Mouse (Mus musculus): Measurements from ENCODE around the gene Dhx15.

The Dhx15 gene

DNA sequence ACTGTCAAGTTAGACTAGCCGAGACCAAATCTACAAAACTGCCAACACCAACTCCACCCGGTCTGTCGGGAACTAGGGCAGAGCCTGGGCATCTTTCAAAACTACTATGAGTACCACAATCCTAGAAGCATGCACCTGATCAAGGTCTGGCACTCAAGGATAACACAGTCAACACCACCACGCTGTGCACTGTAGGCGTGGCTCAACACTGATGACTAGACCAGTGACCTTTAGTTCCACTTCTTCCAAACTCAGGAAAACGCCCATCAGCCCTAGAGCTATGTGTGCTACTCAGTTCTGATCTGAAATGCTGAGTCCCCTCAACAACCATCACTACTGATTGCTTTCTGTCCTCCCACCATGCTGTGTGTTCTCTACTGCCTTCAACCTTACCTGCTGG is 44.6 kb downstream of the Dhx15 start:
- DNase-seq (ENCODE audit: extremely low spot score): no peak

DNA sequence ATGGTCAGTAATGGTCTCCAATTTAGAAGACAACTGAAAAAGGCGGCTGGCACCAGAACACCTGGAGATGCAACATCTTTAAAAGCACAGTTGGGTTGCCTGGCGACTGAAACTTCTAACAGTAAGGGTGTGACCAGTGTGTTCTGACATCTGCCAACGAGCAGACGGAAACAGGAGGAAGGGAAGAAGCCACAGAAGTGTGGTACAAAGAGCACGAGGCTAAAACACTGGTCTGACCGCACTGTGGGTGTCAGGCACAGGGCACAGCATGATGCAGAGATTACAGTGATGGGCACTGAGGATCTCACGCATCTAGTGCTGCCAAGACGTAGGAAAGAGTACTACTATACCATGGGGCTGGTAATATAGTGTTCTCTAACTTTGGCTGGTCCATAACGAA is 48.4 kb downstream of the Dhx15 start:
- DNase-seq (ENCODE audit: extremely low spot score): no peak

DNA sequence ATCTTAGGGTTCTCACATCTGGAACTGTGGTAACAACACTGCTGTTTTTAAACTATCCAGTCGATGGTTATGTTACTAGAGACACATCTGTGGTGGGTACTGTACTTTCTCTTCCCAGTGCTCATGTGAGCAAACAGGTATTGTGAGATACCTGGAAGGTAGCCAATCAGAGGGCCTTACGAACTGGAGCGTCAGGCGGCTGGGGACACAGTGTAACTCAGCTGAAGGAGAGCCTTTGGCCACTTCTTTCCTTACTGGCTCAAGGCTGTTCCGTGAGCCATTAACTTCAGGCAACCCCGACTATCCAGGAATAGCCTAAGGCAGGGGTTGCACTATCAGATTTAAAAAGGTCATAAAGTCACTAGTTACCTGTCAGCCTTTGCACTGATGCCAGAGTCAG is 51.5 kb downstream of the Dhx15 start:
- DNase-seq (ENCODE audit: extremely low spot score): no peak

DNA sequence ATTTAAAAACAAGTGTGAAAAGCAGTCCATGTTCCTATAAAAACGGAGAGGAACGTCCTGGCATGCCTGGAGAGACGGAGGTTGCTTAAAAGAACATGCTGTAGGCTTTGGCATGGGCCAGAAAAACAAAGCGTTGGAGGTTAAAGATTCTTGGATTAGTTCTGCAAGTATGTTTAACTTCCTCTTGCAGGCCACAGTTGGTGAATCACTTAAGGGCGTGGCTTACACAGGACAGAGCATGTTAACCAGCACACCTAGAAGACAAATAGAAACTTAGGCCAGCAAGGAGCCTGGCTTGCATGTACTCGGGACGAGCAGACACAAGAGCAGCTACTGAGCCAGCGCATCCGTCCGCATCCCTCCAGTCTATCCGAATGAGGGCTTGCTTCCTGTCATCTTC is 52.2 kb downstream of the Dhx15 start:
- DNase-seq (ENCODE audit: extremely low spot score): no peak

DNA sequence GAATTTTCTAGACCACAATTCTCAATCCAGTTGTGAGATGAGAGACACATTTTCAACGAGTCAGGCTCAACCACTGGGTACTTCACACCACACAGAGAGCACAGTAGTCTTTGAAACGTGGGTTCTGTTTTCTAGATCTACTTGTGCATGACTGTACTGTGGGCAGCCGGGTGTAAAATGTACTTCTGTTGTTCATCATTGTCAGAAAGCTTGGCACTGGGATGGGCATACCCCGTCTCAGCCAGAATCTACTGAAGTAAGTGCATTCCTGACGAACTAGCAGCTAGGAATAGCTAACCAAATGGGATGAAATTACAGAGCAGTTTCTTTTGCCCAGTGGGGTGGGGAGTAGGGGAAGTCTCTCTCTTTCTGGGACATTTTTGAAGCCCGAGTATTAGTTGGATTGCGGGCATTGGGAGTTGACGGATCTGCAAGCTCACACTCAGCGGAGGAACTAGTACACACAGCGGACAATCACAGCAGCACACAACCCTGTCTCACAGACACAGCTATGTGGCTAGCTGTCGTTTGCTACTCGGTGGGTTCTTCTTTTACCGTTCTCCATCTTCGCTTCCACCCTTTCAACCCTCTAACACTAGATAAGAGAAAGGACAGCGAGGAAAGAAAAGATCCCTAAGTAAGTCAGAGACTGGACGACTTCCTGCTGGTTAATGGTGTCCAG is 54.7 kb downstream of the Dhx15 start:
- DNase-seq (ENCODE audit: extremely low spot score): no peak

DNA sequence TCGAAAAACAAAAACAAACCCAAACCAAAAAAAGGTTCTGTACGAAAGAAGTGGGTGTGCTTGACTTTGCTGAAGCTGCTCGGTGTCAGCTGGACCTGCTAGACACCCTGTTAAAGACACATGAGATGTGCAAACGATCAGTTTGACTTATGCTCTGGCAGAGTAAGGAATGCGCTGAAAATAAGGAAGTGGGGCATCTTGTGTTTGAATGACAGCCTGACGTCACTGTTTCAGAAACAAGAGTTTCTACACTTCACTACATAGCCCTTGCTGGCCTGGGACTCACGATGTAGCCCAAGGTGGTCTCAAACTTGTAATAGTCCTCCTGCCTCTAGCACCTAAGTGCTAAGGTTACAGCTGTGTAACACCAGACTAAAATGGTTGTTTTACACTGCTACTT is 57.5 kb downstream of the Dhx15 start:
- no peak for DNase-seq (ENCODE audit: extremely low spot score)

DNA sequence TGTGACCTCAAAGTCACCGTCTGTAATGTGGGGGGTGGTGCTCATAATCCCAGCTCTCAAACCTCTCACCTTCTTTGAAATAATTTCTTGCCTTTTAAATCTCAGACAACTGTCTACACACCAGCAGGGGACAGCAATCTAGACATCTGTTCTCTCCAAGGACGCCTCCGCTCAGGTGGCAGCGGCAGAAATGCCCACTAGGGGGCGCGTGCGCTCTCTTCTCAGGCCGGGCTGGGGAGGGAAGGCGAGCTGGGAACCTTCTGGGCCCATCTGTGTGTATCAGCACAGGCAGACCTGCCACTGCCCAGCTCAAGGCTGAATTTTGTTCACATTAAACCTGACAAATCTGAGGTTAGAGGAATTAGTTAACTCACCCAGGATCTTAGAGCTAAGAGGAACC is 58.2 kb downstream of the Dhx15 start:
- DNase-seq (ENCODE audit: extremely low spot score): peak; percentile 67

DNA sequence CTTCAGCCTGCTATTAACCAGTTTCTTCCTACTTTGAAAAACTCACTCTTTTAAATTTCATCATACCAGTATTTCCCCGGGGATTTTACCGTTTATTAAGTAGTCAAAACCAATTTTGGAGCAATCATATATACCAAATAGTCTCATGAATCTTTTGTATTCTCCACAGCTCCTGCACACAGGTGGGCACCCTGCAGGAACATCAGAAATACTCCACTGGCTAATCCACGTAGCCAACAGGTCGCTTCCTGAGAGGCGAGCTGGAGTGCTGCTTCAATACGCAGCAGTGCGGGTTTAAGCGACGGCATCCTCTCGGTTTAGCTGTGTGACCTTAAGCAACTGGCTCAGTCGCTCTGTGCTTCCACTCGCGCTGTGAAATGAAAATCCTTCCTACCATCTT is 58.9 kb downstream of the Dhx15 start:
- DNase-seq (ENCODE audit: extremely low spot score): no peak

DNA sequence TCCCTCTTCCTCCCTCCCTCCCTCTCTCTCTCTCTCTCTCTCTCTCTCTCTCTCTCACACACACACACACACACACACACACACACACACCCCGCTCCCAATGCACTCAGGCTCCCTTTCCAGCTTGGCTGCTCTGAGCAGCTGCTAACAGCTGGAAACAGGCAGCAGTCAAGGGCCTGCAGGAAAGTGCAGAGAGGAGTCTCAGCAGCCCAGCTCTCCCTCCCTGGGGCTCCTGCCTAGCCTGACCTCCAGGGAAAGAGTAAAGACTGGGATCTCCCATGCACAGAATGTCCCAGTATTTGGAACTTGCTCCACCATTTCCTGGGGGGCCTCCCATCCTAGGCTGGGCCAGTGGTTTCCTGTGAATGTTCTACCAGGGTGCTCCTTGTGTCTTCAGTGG is 59.8 kb downstream of the Dhx15 start:
- no peak for DNase-seq (ENCODE audit: extremely low spot score)

DNA sequence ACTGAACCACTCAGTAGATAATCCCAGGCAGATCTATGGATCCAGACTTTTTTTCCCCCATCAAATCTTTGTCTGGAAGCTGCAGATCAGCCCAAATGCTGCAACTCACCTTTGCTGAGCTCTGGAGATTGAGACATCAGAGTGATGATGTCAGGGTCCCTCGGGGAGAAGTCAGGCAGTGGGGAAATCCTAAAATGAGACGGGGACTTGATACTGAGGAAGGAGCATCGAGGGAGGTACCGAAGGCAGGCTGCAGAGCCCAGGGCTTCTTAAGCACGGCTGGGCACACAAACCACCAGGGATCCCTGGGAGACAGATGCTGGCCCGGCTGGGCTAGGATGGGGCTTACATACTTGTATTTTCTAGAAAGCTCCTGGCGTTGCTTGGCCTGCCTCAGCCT is 64.1 kb downstream of the Dhx15 start:
- no peak for DNase-seq (ENCODE audit: extremely low spot score)

DNA sequence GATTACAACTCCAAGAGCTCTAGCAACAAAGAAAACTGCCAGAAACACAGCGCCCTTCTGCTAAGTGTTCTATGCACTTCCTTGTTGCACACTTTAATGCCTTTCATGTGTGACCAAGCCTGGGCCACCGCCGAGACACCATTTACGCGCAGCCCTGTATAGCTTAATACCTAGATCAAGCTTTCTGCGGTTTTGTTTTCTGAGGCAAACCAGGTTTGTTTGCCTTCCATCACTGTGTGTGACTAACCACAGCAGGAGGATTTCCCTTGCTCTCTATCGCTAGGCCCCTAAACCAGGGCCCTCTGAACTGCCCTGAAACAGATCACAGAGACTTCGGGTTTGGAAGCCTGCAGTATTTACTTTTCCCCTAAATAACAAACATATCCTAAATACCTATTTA is 64.5 kb downstream of the Dhx15 start:
- no peak for DNase-seq (ENCODE audit: extremely low spot score)

DNA sequence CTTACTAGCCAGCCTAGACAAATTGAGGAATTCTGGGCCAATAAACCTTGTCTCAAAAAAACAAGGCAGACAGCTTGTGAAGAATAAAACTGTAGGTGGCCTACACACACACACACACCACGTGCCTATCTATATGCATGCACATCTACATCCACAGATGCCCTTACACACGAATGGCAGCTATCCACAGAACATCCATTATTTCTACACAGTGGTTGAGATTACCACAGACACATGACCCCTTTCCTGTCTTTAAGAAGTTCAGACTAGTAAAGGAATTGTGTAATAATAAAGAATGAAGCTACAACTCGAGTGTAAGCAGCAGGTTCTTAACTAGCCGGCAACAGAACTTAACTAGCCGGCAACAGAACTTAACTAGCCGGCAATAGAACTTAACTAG is 68.2 kb downstream of the Dhx15 start:
- no peak for DNase-seq (ENCODE audit: extremely low spot score)

DNA sequence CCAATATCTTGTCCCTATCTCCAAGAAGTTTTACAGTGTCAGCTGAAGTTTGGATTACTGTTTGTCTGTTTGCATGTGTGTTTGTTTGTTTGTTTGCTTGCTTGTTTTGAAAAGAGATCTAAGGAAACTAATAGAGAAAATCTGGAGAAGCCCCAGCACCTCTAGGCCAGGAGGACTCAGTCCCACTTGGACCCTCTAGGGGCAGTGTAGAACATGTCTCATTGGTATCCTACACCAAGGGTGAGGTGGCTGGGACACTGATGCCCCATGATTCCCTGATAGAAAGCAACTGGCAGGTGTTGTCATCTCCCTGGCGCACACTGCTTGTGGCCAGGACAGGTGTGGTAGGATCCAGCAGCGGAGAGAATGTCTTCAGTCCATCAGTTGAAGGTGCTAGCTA is 70.5 kb downstream of the Dhx15 start:
- DNase-seq (ENCODE audit: extremely low spot score): no peak

DNA sequence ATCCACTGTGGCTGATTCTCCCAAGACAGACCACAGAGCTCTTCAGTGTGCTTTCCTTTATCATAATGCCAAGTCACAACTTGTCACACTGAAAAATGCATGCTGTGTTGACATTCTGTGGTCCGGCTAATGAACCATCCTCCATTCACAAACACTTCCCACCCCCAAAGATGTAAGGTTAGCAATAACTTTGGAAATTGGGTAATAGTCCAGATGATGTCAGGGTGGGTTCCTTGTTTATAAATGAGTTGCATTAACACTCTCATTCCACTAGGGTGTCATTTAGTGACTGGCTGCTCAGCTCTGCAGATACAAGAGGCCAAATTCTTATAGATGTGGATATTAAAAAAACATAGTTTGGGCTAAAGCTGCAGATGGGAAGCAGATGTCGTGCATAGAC is 71.1 kb downstream of the Dhx15 start:
- DNase-seq (ENCODE audit: extremely low spot score): no peak

DNA sequence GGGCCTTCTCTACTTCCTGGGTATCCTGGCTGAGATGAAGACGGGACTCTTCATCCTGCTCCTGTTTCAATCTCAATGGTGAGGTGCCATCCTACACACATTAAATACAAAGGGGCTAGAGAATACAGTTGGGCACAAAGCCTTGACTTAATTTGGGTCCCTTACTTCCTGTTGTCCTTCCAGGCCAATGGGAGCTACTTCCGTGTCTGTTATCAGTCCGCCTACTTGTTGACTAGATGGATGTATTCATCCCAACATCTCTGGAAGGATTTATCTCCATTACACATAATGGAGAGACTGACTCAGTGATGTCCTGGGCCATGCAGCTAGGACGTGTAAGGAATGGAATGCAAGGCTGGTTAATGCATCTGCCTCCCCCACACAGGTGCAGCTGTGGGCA is 72.5 kb downstream of the Dhx15 start:
- no peak for DNase-seq (ENCODE audit: extremely low spot score)

DNA sequence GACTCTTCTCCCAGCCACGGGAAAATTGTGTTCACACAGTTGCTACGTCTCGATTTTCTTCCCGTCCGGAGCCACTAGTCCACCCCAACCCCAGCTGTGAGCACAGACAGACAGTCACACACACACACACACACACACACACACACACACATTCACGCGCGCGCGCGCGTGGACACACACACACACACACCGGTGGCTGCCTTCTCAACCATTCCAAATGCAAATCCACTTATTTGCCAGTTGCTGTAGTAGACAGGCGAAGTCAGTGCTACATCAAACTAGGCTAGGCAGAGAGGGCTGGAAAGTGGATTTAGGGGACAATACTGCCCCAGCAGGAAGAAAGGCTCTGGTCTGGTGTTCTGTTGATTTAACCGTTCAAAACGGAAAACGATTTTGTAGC is 73.9 kb downstream of the Dhx15 start:
- DNase-seq (ENCODE audit: extremely low spot score): no peak

DNA sequence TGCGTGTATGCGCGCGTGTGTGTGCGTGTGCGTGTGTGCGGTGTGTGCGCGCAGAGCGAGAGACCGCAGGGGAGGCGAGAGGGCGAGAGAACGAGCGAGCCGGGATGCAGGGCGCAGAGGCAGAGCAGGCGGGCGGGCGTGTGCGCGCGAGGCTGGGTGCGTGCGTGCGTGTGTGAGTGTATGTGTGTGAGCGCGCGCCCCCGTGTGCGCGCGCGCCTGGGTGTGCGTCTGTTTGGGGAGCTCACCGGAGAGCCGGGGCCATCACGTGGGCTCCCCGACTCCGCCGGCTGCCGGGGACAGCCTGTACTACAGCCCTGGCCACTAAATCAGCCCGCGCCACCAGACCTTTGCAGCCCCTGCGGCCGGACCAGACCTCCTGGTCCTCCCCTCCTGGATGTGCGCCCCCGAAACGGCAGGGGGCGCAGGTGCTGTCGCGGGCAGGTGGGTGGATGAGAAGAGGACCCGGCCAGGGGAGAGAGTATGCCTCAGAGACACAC is 74.4 kb downstream of the Dhx15 start:
- peak; percentile 84 for DNase-seq (ENCODE audit: extremely low spot score)

DNA sequence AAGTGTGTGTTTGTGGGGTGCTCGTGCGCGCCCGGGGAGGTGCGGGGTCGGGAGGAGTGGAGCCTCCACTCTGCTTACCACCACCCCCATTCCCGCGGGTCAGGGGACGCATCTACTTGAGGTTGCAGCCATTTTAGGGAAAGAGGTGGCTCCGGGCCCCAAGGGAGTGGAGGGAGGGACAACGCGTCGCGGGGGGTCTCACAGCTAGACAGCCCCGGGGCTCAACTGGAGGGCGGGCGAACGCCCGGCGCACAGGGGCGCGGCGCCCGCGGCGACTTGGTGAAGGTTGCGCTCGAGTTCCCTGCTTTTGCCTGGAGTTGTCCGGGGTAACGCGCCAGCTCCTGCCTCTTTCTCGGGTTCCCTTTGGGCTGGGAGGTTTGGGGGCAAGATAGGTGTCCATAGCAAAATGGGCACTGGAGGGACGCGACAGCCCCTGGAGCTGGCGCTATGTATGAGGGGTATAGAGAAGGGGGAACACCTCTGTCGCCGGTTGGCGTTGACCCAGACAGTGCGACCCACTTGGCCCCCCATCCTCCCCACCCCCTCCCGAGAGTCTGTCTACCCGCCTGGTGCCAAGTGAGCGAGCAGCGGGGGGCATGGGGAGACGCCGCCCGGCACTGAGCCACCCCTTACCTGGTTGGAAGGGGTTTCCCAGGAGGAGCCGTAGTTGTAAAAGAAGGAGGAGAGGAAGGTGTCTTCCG is 75.4 kb downstream of the Dhx15 start:
- DNase-seq (ENCODE audit: extremely low spot score): peak; percentile 35

DNA sequence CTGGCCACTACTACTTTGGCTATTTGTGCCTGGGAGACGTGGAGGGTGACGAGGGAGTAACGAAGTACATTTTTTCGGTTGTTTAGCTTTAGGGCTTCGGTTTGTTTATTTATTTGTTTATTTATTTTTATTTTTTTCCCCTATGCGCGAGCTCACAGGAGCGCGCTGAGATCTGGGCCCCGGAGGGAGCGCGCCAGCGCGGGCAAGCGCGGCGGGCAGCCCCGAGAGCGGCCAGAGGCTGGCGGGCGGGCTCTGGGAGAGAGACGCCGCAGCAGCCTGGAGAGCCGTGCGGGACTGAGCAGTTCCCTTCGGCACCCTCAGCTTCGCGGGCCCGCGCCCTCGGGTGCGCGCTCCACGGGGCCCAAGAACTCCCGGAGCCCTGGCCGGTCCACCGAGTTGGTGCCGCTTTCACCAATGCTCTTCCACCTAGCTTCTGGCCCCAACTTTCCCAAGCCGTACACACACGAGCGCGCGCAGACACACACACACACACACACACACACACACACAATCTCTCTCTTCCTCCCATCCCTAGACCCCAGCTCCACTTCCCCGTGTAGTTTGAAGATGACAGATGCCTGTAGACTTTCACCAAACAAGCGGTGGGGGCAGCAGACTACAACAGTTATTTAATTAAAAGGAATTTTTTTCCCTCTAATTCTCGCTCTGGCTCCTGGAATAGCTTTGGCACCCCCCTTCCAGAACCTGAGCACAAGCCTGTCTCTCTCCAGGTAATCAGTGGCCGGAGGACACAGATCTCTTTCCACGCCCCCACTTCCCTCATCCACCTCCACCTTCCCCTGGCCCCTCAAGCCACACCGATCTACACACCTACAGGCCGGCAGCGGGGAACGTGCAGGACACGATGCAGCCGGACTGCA is 76.2 kb downstream of the Dhx15 start:
- peak; percentile 37 for DNase-seq (ENCODE audit: extremely low spot score)

DNA sequence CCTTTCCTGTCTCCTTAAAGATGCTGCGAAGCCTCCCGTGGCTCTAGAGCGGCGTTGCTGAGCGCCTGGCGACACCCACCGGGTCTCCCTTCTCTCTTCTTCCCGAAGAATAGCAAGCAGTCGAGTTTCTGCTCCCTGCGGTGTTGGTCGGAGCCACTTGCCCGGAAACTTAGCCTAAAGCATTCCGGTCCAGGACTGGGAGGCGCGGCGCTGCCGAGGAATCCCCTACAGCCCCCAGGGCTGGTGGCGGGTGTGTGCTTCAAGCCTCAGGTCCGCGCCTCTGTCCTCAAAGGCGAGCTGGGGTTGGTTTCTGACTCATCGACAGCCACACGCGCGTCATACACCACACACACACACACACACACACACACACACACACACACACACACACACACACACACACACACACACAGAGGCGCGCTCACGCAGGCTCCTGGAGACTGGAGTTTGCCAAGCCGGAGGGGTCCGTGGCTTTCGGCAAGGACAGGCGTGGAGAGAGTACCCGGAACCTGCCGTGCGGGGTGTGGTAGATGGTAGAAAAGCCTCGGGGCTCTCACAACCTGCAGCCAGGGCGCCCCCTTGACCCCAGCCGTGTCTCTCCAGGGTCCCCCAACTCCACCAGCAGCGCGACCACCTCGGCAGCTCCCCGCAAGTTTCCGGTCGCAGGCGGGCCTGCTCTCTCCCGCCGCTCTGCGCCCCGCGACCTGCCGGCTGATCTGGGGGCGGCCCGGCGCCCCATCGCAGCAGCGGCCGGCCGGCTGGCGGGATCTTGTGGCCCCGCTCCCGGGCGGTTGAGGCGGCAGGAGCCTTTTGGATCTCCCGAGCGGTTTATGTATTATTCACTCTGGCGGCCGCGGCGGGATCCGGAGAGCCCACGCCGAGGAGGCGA is 77.1 kb downstream of the Dhx15 start:
- peak; percentile 69 for DNase-seq (ENCODE audit: extremely low spot score)

DNA sequence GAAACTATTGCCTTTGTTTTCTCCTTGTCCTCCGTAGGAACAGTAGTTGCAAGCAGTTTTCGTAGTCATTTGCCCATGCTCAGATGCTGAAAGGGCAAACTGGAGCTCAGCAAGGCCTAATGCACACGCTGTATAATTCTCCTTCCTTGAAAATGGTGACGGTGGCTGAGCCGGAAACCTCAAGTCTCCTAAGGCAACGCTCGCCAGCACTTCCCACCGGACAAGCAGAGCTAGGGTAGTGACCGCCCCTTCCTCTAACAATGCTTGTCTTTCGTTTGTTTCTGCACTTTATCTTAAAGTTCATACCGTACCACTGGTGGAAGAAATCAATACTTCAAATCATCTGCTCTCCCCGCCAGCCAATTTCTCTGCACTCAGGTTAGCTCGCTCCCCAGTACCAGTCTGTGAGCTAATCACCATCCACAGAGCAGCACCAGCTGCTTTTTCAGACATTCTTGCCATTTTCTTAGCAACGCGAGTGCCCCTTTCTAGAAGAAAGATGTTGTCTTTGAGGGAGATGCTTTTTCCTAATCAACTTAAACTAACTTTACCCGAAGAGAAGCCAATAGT is 78.0 kb downstream of the Dhx15 start:
- peak; percentile 24 for DNase-seq (ENCODE audit: extremely low spot score)
